Mouse (Mus musculus) neutrophil, adult 83 days (primary cell): ENCODE measurements around the gene Ncoa5. TPM values are rescaled to one million over a fixed set of nuclear protein-coding genes. Genes with fewer than 3 reads are reported as not detected.

Source experiments
- total RNA-seq, 2 experiments: library from RNA; stranded (reverse); gene quantifications; one replicate each; pipeline ENCODE4 v1.2.4; 2023

Gene Ncoa5
- 10 to 100 TPM; 20.7 to 21.4 TPM for total RNA-seq

DNA sequence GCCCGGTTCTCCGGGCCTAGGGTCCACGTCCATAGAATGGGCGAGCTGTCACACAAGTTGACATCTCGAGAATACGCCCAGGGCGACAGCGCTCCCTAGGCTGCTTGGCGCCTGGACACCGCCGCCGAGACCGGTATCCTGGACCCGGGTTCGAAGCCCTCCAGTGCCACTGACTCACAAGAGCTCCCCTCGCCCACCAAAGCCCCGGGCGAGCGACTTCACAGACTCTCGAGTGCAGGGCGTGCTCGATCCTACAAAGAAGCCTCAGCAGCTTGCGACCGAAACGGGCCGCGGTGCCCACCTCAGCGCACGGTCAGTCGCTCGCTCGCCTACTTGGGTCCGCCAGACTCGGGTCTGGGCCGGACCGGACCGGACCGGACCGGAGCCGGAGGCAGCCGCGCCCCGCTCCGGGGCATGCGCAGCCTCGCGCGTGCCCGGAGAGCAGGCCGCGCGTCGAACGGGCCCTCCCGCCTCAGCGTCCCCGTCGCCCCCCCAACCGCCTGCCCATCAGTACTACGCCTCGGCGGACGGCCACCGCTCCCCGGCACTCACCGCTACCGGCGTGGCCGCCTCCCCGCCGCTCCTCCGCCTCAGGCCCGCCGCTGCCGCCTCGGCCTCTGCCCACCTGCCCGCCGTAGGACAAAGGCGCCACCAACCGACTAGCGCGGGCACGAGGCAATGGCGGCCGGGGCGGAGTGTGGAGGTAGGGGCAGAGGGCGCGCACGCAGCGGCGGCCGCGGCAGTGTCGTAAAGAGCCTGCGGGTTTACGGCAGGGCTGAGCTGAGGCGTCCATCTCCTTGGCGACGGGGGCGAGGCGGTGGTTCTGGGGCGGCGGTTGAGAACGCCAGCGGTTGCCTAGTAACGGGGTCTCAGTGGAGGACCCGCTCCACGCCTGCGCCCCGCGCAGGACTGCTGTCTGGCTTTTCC lies at the start of gene Ncoa5:
Gene Ncoa5 (minus strand): TSS at position 737 of the 927 bp plus-strand sequence.

DNA sequence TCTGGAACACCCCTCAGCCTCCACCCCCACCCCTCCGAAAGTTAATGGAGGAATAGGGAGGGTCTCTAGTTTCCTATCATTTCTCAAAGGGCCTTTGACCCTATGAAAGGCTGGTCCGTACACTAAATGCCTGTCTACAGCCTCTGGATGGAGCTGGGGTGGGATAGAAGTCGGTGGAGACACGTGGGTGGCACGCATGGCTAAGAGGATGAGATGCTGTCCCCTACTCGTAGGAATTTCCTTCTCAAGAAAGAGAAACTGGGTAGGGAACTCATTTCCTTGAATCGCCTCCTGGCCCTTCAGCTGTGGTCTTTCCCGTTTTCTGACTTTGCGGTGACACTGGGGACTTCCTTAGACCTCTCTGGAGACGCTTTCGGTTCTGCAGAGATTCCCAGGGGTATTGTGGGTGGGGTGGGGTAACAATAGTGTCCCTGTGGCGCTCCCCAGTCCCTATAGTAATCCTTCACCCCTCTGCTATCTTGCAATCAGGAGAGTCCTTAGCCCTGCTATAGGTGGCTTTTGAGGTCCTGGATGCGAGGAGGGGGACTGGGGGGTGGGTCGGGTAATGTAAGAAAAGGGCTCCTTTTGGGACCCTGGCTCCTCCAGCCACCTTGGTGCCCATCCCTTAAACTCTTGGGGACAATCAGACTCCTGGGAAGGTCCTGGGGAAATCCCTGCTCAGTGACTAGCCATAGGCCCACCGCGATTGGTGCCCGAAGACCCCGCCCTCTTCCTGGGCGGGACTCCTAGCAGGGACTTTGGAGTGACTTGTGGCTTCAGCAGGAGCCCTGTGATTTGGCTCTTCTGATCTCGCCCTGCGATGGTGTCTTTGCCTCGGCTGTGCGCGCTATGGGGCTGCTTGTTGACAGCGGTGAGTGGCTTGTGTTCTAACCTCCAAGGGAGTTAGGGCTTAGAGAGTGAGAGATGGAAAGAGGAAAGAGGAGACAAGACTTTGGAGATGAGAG lies 20.5 kb upstream of the Ncoa5 start, which contains the start of gene Cd40:
Gene Cd40 (plus strand): TSS at position 740 of the 965 bp plus-strand sequence.

DNA sequence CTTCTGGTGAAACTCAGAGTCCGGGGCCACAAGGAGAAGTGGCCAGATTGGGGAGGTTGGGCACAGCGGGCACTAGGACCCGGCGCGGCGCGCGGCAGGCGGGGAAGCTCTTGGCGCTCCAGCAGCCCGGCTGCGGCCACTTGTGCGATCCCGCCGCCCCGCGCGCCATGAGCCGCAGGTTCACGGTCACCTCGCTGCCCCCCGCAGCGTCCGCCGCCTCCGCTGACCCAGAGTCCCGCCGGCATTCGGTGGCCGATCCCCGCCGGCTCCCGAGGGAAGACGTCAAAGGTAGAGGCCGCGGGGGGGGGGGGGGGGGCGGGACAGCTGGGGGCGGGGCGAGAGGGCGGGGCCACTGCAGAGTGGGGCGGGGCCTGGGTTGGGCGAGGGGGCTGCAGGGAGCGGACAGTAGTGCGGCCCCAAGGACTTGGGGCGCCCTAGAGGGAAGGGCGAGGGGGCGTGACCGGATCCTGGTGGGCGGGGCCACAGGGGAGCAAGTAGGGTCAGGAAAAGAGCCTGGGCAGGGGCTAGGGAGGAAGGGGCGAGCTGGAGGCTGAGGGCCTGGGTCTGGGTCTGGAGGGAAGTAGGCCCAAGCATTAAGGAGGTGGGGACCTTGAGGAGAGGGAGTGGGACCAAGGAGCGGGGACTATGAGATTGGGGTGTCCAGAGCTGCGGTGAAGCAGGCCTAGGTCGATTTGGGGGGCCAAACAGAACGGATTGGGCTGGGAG lies 73.8 kb downstream of the Ncoa5 start, which contains the start of gene Slc12a5:
Gene Slc12a5 (plus strand): TSS at position 87 of the 726 bp plus-strand sequence.

Other genes with a start within 250 kb of the Ncoa5 start
- gene Snx21, start 249.0 kb downstream of the Ncoa5 start, total RNA-seq: 1 to 10 TPM; 3.3 to 3.8 TPM
- gene Acot8, start 230.0 kb downstream of the Ncoa5 start, total RNA-seq: 10 to 100 TPM; 41.6 to 50.0 TPM
- 1 to 10 TPM; 3.4 to 4.4 TPM for gene Zswim3, start 229.8 kb downstream of the Ncoa5 start, total RNA-seq
- gene Zswim1, start 212.2 kb downstream of the Ncoa5 start, total RNA-seq: 1 to 10 TPM; 3.4 to 3.6 TPM
- gene Spata25, start 206.3 kb downstream of the Ncoa5 start, total RNA-seq: not detected
- gene Ctsa, start 202.0 kb downstream of the Ncoa5 start, total RNA-seq: 100 to 1,000 TPM; 182 to 209 TPM
- gene Neurl2, start 201.4 kb downstream of the Ncoa5 start, total RNA-seq: 1 to 10 TPM; 1.7 to 2.3 TPM
- 1 to 10 TPM; 8.9 to 9.6 TPM for gene Pltp, start 177.2 kb downstream of the Ncoa5 start, total RNA-seq
- 10 to 100 TPM; 51.1 to 56.8 TPM for gene Pcif1, start 155.6 kb downstream of the Ncoa5 start, total RNA-seq
- gene Zfp335, start 123.1 kb downstream of the Ncoa5 start, total RNA-seq: 10 to 100 TPM; 28.2 to 29.1 TPM
- 1,000 to 10,000 TPM; 1,731 to 1,759 TPM for gene Mmp9, start 94.1 kb downstream of the Ncoa5 start, total RNA-seq
- 1 to 10 TPM; 4.2 to 6.0 TPM for gene Slc12a5, start 74.1 kb downstream of the Ncoa5 start, total RNA-seq
- 1 to 10 TPM; 7.0 to 8.6 TPM for gene Cd40, start 20.8 kb upstream of the Ncoa5 start, total RNA-seq
- gene 1700025C18Rik, start 55.9 kb upstream of the Ncoa5 start, total RNA-seq: not detected
- gene Cdh22, start 200.0 kb upstream of the Ncoa5 start, total RNA-seq: not detected